Mouse (Mus musculus) limb, embryonic 14.5 days (tissue): Measurements from ENCODE around the gene Atf7. TPM values are rescaled to one million over a fixed set of nuclear protein-coding genes. Genes with fewer than 3 reads are reported as not detected.

Source experiments
- ATAC-seq: fragments of 200-750 bp; cut with Nextera tagmentation; 2 replicates; pipeline ENCODE4 v1.8.0; 2017; ENCODE audit warnings: low read depth, moderate number of reproducible peaks, moderate TSS enrichment; ENCODE audit not compliant: low FRiP score
- DNase-seq: peaks from one replicate; pipeline ENCODE4 v3.0.0-alpha.2; 2015; ENCODE audit warnings: low spot score
- H3K27ac ChIP-seq: fragments of 300-500 bp; sonication (generic); replicated peaks from 2 replicates; pipeline ENCODE4 v1.5.1; 2014; ENCODE audit warnings: low read depth, mild to moderate bottlenecking, low read length, moderate library complexity, mixed read lengths
- H3K27me3 ChIP-seq: fragments of 300-500 bp; sonication (generic); 2 replicates; pipeline ENCODE4 v1.6.1; 2014; ENCODE audit warnings: low read length, mixed read lengths; ENCODE audit not compliant: control insufficient read depth, insufficient read depth
- H3K36me3 ChIP-seq: fragments of 300-500 bp; sonication (generic); 2 replicates; pipeline ENCODE4 v1.6.1; 2014; ENCODE audit warnings: mild to moderate bottlenecking, low read length, moderate library complexity, mixed read lengths; ENCODE audit not compliant: control insufficient read depth, insufficient read depth
- H3K4me1 ChIP-seq: fragments of 300-500 bp; sonication (generic); 2 replicates; pipeline ENCODE4 v1.6.1; 2014; ENCODE audit warnings: antibody characterized with exemption, low read length, mixed read lengths; ENCODE audit not compliant: control insufficient read depth, insufficient read depth
- H3K4me2 ChIP-seq: fragments of 300-500 bp; sonication (generic); replicated peaks from 2 replicates; pipeline ENCODE4 v1.6.1; 2014; ENCODE audit warnings: low read depth, mild to moderate bottlenecking, low read length, moderate library complexity; ENCODE audit not compliant: severe bottlenecking
- H3K4me3 ChIP-seq: fragments of 300-500 bp; sonication (generic); replicated peaks from 2 replicates; pipeline ENCODE4 v1.5.1; 2014; ENCODE audit warnings: low read length
- H3K9ac ChIP-seq: fragments of 300-500 bp; sonication (generic); 2 replicates; pipeline ENCODE4 v1.6.1; 2014; ENCODE audit warnings: mild to moderate bottlenecking, low read depth, low read length, moderate library complexity; ENCODE audit not compliant: severe bottlenecking
- H3K9me3 ChIP-seq: fragments of 300-500 bp; sonication (generic); 2 replicates; pipeline ENCODE4 v1.6.1; 2016; ENCODE audit warnings: low read length; ENCODE audit not compliant: control insufficient read depth
- POLR2A ChIP-seq: fragments of 200-500 bp; IDR thresholded peaks from 2 replicates; pipeline ENCODE4 v1.8.0; 2012; ENCODE audit warnings: inconsistent platforms, mild to moderate bottlenecking, moderate library complexity, borderline replicate concordance; ENCODE audit not compliant: insufficient read depth, insufficient read length; ENCODE audit errors: extremely low read depth
- WGBS: fragments of 180-500 bp; shearing (Covaris S2); extraction: QIAGEN DNeasy Blood & Tissue Kit; methylation state at CpG from one replicate; pipeline ENCODE4 v1.1.7; 2014; 5-methylcytosine and 5-hydroxymethylcytosine counted together
- polyA plus RNA-seq, 2 experiments: library from polyadenylated mRNA; depleted of rRNA in 1 of 2; stranded (reverse) in 1 of 2; unstranded in 1 of 2; fragments of >200 nt; fragmentation: Nextera tagmentation in 1 of 2; extraction: Ambion mirVana in 1 of 2; gene quantifications; 2 replicates each; pipeline versions ENCODE4 v1.2.1 to v1.2.3; 2012 to 2014

The Atf7 gene
- polyA plus RNA-seq, 2 experiments, result 50.7 to 110 TPM

GRCm38 (mm10) chr15:102583708-102584383, 41.4 kb downstream of the Atf7 start:
- Histone ChIP-seq H3K27ac (no peak overlapping the region), H3K9ac (no peak overlapping the region), H3K4me3 (no peak overlapping the region), H3K27me3 (no peaks in the 10 kb centered on the region), H3K4me2 (no peak overlapping the region), H3K36me3 (peaks cover 4% of the 10 kb centered on the region; the same call in 1 of the 2 replicates), H3K4me1 (no peaks in the 10 kb centered on the region), H3K9me3 (no peaks in the 10 kb centered on the region)
- no peak for ATAC-seq
- WGBS, result 65% methylated on average over 8 of the region's 8 CpGs
- no peak for DNase-seq
- TF ChIP-seq POLR2A, result no peak

- H3K9ac ChIP-seq, result no peak overlapping the region
- no peaks in the 10 kb centered on the region for H3K9me3 ChIP-seq
- no peak overlapping the region for H3K4me2 ChIP-seq
- no peak for DNase-seq
- no peak overlapping the region for H3K4me3 ChIP-seq
- no peak for TF ChIP-seq POLR2A
- H3K27me3 ChIP-seq, result no peaks in the 10 kb centered on the region
- no peak for ATAC-seq
- H3K27ac ChIP-seq, result no peak overlapping the region
- no peaks in the 10 kb centered on the region for H3K4me1 ChIP-seq
- no peaks in the 10 kb centered on the region for H3K36me3 ChIP-seq
- 95% methylated on average over 1 of the region's 1 CpGs for WGBS
Measured at GRCm38 (mm10) chr15:102581205-102581604, 44.1 kb downstream of the Atf7 start.

- Histone ChIP-seq H3K9ac (no peak overlapping the region), H3K4me2 (no peak overlapping the region), H3K4me3 (no peak overlapping the region), H3K27me3 (no peaks in the 10 kb centered on the region), H3K27ac (no peak overlapping the region), H3K36me3 (no peaks in the 10 kb centered on the region), H3K9me3 (no peaks in the 10 kb centered on the region), H3K4me1 (no peaks in the 10 kb centered on the region)
- no peak for ATAC-seq
- 92% methylated on average over 2 of the region's 2 CpGs for WGBS
- no peak for TF ChIP-seq POLR2A
- DNase-seq, result no peak
Measured at GRCm38 (mm10) chr15:102578351-102578750, 46.9 kb downstream of the Atf7 start.

GRCm38 (mm10) chr15:102576972-102577371, 48.3 kb downstream of the Atf7 start:
- Histone ChIP-seq H3K4me2 (no peak overlapping the region), H3K9ac (no peak overlapping the region), H3K9me3 (no peaks in the 10 kb centered on the region), H3K27me3 (no peaks in the 10 kb centered on the region), H3K4me3 (no peak overlapping the region), H3K36me3 (no peaks in the 10 kb centered on the region), H3K27ac (no peak overlapping the region), H3K4me1 (no peaks in the 10 kb centered on the region)
- 67% methylated on average over 1 of the region's 1 CpGs for WGBS
- ATAC-seq (no peak), DNase-seq (no peak)
- TF ChIP-seq POLR2A, result no peak

GRCm38 (mm10) chr15:102572081-102572480, 53.2 kb downstream of the Atf7 start:
- no peak for ATAC-seq
- H3K9ac ChIP-seq, result no peak overlapping the region
- no peaks in the 10 kb centered on the region for H3K9me3 ChIP-seq
- 73% methylated on average over 3 of the region's 3 CpGs for WGBS
- no peaks in the 10 kb centered on the region for H3K4me1 ChIP-seq
- TF ChIP-seq POLR2A, result no peak
- DNase-seq, result no peak
- no peak overlapping the region for H3K4me3 ChIP-seq
- H3K27me3 ChIP-seq, result no peaks in the 10 kb centered on the region
- H3K27ac ChIP-seq, result no peak overlapping the region
- H3K4me2 ChIP-seq, result no peak overlapping the region
- H3K36me3 ChIP-seq, result peaks cover 5% of the 10 kb centered on the region; the same call in 1 of the 2 replicates
